Mouse (Mus musculus) splenic B cell, adult 2 months (primary cell): ENCODE measurements around the gene Kcnh1.

Experiments
- DNase-seq: peaks from one replicate; pipeline ENCODE4 v3.0.0-alpha.2; 2011; ENCODE audit warnings: low read depth, low spot score
- H3K27me3 ChIP-seq: 2 replicates; pipeline ENCODE4 v1.6.1; 2012; ENCODE audit warnings: mild to moderate bottlenecking, low read length, moderate library complexity, mixed read lengths; ENCODE audit not compliant: control insufficient read depth, poor library complexity, insufficient read depth, severe bottlenecking
- H3K36me3 ChIP-seq: 2 replicates; pipeline ENCODE4 v1.6.1; 2012; ENCODE audit warnings: mild to moderate bottlenecking, low read length, moderate library complexity, mixed read lengths; ENCODE audit not compliant: control insufficient read depth, poor library complexity, insufficient read depth, severe bottlenecking

Gene Kcnh1

GRCm38 (mm10) chr1:192214666-192215065 lies 24.1 kb downstream of the Kcnh1 start:
- H3K27me3 ChIP-seq = no peaks in the 10 kb centered on the region
- no peak for DNase-seq
- no peaks in the 10 kb centered on the region for H3K36me3 ChIP-seq

DNA sequence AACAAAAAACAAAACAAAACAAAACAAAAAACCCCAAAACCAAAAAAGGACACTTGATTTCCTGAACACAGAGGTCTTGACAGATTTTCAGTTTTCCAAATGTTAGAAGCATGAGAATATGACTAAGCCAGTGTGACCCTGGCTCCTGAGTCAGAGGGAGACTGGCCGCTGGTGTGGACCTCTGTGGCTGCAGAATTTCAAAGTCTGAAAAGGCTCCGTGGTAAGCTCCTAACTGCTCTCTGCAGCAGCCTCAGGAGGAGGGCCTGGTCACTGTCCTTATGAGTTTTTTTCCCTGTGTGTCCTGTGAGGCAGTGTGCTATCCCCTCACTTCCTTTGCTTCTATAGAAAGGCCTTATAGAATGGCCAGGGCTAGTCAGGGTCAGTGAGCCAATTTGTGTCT lies 29.6 kb downstream of the Kcnh1 start:
- H3K36me3 ChIP-seq = no peaks in the 10 kb centered on the region
- DNase-seq = no peak
- no peaks in the 10 kb centered on the region for H3K27me3 ChIP-seq

DNA sequence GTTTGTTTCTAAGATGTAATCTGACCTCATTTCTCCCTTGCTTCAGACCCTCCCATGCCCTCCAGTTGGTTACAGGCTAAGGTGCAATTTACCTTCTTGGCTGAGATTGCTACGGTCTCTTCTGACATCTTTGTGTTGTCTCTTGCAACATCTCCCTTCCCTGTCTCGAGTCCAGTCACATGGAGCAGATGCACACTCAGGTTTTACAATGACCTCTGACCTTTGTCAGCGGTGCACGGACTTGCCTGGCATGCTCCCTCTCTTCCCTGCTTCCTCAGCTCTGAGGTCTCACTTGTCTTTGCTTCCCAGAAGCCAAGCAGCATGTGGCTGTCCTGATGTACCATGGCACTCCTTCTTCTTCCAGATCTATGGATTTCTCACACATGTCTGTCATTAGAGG lies 33.6 kb downstream of the Kcnh1 start:
- Histone ChIP-seq H3K27me3 (no peaks in the 10 kb centered on the region), H3K36me3 (no peaks in the 10 kb centered on the region)
- no peak for DNase-seq

DNA sequence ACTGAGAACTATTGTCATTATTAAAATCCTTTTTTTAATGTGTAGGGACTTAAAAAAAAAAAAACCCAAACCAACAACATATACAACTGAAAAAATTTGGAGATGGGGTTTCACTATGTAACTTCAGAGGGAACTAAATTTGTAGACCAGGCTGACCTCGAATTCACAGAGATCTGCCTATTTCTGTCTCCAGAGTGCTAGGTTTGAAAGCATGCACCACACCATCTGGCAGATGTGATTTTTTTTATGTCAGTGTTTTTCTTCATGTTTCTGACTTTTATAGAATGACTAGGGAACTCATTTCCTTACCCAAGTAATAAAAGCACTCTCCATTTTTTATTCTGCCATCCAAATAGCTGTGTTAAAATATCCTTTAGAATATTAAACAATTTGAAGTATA lies 42.1 kb downstream of the Kcnh1 start:
- no peaks in the 10 kb centered on the region for H3K27me3 ChIP-seq
- H3K36me3 ChIP-seq = no peaks in the 10 kb centered on the region
- no peak for DNase-seq

- Histone ChIP-seq H3K27me3 (no peaks in the 10 kb centered on the region), H3K36me3 (no peaks in the 10 kb centered on the region)
- no peak for DNase-seq
Observed at GRCm38 (mm10) chr1:192246836-192247235, 56.3 kb downstream of the Kcnh1 start.

- Histone ChIP-seq H3K27me3 (no peaks in the 10 kb centered on the region), H3K36me3 (no peaks in the 10 kb centered on the region)
- no peak for DNase-seq
Observed at GRCm38 (mm10) chr1:192259146-192259545, 68.6 kb downstream of the Kcnh1 start.

- H3K27me3 ChIP-seq = no peaks in the 10 kb centered on the region
- DNase-seq = no peak
- H3K36me3 ChIP-seq = no peaks in the 10 kb centered on the region
Observed at GRCm38 (mm10) chr1:192259616-192260015, 69.0 kb downstream of the Kcnh1 start.

- no peaks in the 10 kb centered on the region for H3K27me3 ChIP-seq
- DNase-seq = no peak
- no peaks in the 10 kb centered on the region for H3K36me3 ChIP-seq
Observed at GRCm38 (mm10) chr1:192265704-192266103, 75.1 kb downstream of the Kcnh1 start.

GRCm38 (mm10) chr1:192266956-192267355 lies 76.4 kb downstream of the Kcnh1 start:
- DNase-seq = no peak
- Histone ChIP-seq H3K27me3 (no peaks in the 10 kb centered on the region), H3K36me3 (no peaks in the 10 kb centered on the region)

- Histone ChIP-seq H3K36me3 (no peaks in the 10 kb centered on the region), H3K27me3 (no peaks in the 10 kb centered on the region)
- DNase-seq = no peak
Observed at GRCm38 (mm10) chr1:192268878-192269277, 78.3 kb downstream of the Kcnh1 start.

GRCm38 (mm10) chr1:192269911-192270310 lies 79.3 kb downstream of the Kcnh1 start:
- Histone ChIP-seq H3K36me3 (no peaks in the 10 kb centered on the region), H3K27me3 (no peaks in the 10 kb centered on the region)
- DNase-seq = no peak

DNA sequence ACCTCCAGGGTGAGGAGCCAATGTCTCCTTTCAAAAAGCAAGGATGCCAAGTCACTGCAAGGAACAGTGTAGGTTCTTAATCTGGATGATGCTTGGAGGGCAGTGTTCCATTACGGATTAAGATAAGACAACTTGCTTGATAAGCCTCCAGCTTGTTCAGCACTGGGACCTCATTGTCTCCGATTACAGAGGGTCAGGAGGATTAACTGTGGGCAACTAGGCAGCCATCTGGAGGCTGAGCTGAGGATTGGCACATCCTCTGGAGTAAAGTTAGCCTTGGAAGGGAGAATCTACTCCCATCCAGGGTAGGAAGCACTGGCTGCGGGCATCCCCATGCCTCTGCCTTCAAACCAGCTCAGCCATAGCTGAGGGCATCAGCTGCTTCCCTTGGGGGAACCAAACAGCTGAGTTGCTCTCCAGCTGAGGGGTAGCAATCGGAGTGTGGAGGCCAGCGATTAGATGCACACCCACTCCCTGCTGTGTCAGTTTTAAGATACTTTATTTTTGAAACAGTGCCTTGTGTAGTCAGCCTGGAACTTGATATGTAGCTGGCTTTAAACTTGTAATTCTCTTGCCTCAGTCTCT lies 87.3 kb downstream of the Kcnh1 start:
- no peaks in the 10 kb centered on the region for H3K36me3 ChIP-seq
- no peaks in the 10 kb centered on the region for H3K27me3 ChIP-seq
- no peak for DNase-seq

- DNase-seq = no peak
- Histone ChIP-seq H3K36me3 (no peaks in the 10 kb centered on the region), H3K27me3 (no peaks in the 10 kb centered on the region)
Observed at GRCm38 (mm10) chr1:192284340-192284739, 93.8 kb downstream of the Kcnh1 start.

DNA sequence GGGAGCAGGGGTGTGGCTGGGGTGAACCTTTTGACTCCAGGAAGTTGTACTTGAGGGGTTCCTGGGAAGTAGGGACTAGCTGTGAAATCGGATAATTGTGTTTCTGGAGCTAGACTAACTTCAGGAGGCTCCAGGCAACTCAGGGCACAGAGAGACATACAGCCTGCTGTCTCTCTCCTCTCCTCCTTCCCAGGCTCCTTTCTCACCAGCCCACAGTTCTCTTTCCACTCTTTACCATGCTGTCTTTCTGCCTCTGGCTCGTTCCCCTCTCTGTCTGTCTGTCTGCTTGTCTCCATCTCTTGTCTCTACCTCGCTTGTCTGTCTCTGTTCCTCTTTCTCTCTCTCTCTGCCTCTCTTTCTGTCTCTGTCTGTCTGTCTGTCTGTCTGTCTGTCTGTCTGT lies 94.4 kb downstream of the Kcnh1 start:
- Histone ChIP-seq H3K36me3 (no peaks in the 10 kb centered on the region), H3K27me3 (no peaks in the 10 kb centered on the region)
- no peak for DNase-seq

GRCm38 (mm10) chr1:192288456-192288855 lies 97.9 kb downstream of the Kcnh1 start:
- Histone ChIP-seq H3K27me3 (no peaks in the 10 kb centered on the region), H3K36me3 (no peaks in the 10 kb centered on the region)
- DNase-seq = no peak

GRCm38 (mm10) chr1:192291286-192291685 lies 100.7 kb downstream of the Kcnh1 start:
- no peak for DNase-seq
- no peaks in the 10 kb centered on the region for H3K27me3 ChIP-seq
- H3K36me3 ChIP-seq = no peaks in the 10 kb centered on the region
